Mouse (Mus musculus) spleen, adult 2 months (tissue): ENCODE measurements around the gene Pcdh8.

ENCODE experiments used
- CTCF ChIP-seq: fragments of 200-500 bp; IDR thresholded peaks from 2 replicates; pipeline ENCODE4 v1.5.1; 2011; ENCODE audit warnings: mild to moderate bottlenecking, inconsistent platforms; ENCODE audit not compliant: insufficient read depth, insufficient read length, insufficient replicate concordance; ENCODE audit errors: extremely low read depth
- POLR2A ChIP-seq: fragments of 200-500 bp; IDR thresholded peaks from 2 replicates; pipeline ENCODE4 v1.6.1; 2011; ENCODE audit warnings: low read depth, low read length, inconsistent platforms

DNA sequence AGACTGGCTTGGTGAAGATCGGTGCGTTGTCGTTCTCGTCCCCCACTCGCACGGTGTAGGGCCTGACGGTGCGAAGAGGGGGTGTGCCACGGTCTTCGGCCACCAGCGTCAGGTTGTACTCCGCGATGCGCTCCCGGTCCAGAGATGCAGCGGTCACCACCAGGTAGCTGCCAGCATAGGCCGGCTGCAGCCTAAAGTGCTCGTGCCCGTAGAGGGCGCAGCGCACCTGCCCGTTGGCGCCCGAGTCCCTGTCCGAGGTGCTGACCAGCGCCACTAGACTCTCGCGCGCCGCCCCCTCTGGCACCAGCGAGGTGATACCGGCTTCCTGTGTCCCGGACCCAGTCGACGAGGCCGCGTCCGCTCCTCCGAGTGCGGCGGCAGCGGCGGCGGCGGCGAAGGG is 1.5 kb downstream of the Pcdh8 start:
- TF ChIP-seq CTCF (0 out of 2 replicates have a peak, but pooled peaks have one; percentile 11), POLR2A (no peak)
